Mouse (Mus musculus) lung, adult 10 weeks (tissue): Measurements from ENCODE around the gene Iqce. TPM values are rescaled to one million over a fixed set of nuclear protein-coding genes. Genes with fewer than 3 reads are reported as not detected.

Experiments
- polyA plus RNA-seq: library from polyadenylated mRNA; stranded (reverse); fragments of 350-450 nt; fragmentation: Illumina TruSeq; extraction: RNeasy Lipid Tissue Mini Kit (QIAGEN cat#74804); gene quantifications from one replicate; pipeline ENCODE4 v1.2.3, GENCODE M21; 2014; ENCODE audit warnings: low read depth, low replicate concordance; ENCODE audit not compliant: insufficient read depth

Gene Iqce
- polyA plus RNA-seq: 8.5 TPM

DNA sequence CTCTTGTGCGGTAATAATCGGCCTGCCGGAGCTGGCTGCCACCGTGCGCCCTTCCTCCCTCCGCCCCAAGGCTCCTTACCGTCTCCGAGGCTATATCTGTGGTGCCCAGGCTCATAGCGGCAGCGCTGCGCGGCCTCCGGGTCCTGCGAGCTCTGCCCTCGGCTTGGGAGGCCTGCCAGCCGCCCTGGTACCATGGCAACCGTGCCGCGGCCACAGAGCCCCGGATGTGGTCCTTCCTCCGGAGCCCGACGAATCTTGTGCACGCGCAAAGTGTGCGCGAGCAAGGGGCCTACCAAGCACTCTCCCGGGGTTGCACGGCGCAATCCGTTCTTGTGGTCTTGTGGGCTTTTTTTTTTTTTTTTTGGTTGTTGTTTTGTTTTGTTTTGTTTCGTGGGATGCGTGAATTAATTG lies at the start of gene Iqce:
Gene Iqce (minus strand): TSS at position 276 of the 411 bp plus-strand sequence.

DNA sequence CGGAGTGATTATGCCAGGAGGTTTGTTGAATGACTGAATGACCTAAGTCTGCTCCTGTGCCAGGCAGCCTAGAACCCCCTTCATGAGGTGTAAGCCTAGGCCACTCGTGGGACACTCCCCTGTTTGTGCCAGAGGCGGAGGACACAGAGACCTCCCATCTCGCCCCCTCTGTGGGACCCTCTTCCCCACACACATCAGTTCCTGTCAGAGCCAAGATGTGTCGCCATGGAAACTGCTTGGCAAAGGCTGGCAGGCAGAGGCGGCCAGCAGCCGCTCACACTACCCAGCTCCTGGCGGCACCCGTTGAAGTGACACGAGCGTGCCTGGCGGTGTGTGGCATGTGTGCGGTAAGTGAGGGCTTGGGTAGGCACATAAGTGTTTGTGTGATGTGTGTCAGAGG lies 21.6 kb upstream of the Iqce start, which contains the start of gene Amz1:
Gene Amz1 (plus strand): TSS at position 306 of the 400 bp plus-strand sequence.

GRCm38 (mm10) chr5:140704378-140705251 lies 2.4 kb upstream of the Iqce start, which contains the start of gene Brat1:
Gene Brat1 (plus strand): TSS chr5:140705011.

GRCm38 (mm10) chr5:140648519-140649100 lies 53.6 kb downstream of the Iqce start, which contains the start of gene Ttyh3:
Gene Ttyh3 (minus strand): TSS chr5:140649031.

Other genes with a start within 250 kb of the Iqce start
- gene Chst12, start 196.8 kb downstream of the Iqce start, polyA plus RNA-seq: 21.9 TPM
- not detected for gene Grifin, start 137.3 kb downstream of the Iqce start, polyA plus RNA-seq
- gene Lfng, start 95.1 kb downstream of the Iqce start, polyA plus RNA-seq: 40.2 TPM
- 18.1 TPM for gene Ttyh3, start 53.3 kb downstream of the Iqce start, polyA plus RNA-seq
- 6.4 TPM for gene Brat1, start 2.6 kb upstream of the Iqce start, polyA plus RNA-seq
- gene Amz1, start 21.7 kb upstream of the Iqce start, polyA plus RNA-seq: 7.7 TPM
- gene Gna12, start 128.1 kb upstream of the Iqce start, polyA plus RNA-seq: 42.2 TPM